Mouse (Mus musculus) brown adipose tissue, adult 24 weeks (tissue): ENCODE data around the gene Ly6g5b. TPM values are rescaled to one million over a fixed set of nuclear protein-coding genes. Genes with fewer than 3 reads are reported as not detected.
A peak's percentile ranks its signal among the peaks of the same experiment; 100 is the strongest.

Experiments
- H3K27ac ChIP-seq: fragments of 200-500 bp; replicated peaks from 2 replicates; pipeline ENCODE4 v1.5.1; 2012; ENCODE audit warnings: low read depth, mild to moderate bottlenecking, low read length
- H3K4me1 ChIP-seq: fragments of 200-500 bp; 2 replicates; pipeline ENCODE4 v1.6.1; 2012; ENCODE audit warnings: low read length, mixed read lengths; ENCODE audit not compliant: control insufficient read depth, insufficient read depth, insufficient read length
- H3K4me3 ChIP-seq: fragments of 200-500 bp; 2 replicates; pipeline ENCODE4 v1.5.1; 2012; ENCODE audit warnings: low read depth, mild to moderate bottlenecking, low read length, moderate library complexity; ENCODE audit not compliant: insufficient read depth
- polyA plus RNA-seq: library from polyadenylated mRNA; stranded (reverse); fragments of >200 nt; gene quantifications from 2 replicates; pipeline ENCODE4 v1.2.4, GENCODE M21; 2012; ENCODE audit not compliant: missing spikeins, insufficient read depth, insufficient read length

Ly6g5b gene
- polyA plus RNA-seq, 1 experiment, result not detected

DNA sequence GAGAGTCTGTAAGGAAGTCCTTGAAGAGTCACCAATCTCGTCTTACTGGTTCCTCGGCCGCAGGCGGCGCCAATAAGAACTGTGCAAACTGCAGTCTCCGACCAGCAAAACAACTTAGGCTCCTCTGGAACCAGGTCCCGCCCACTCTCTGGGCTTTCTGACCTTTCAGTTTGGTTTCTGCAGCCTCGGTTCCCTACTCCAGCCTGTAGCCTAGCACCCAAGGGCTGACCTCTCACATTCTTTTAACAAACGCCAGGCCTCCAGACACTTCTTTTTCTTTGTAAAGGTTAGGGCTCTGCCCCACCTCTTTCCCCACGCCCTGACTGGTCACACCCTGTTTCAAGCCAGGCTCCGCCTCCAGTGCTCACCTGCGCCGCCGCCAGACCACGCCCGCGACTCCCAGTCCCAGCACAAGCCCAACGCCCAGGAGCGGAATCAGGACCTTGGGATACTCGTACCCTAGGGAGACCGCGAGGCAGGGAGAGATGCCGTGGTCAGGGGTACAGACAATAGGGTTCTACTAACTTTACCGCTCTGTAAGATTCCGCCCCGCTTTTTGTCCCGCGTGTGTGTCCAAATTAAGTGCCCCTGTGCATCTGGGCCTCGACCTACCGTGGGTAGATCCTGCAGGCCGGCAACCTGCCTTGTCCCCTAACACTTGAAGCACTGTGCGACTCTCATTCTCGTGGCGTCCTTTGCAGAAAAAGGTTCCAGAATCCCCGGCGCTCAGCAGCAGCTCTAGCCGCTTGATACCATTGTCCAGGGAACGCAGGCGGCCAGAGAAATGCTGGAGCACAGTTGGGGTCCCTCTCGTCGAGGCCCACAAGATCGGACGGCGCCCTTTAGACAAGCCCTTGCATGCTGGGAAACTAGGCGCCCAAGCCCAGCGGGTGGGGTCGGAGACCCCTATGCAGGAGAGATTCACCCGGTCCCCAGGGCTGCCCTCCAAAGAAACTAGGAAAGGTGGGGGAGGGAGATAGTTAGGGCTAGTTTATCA, 50.0 kb downstream of the Ly6g5b start, which contains the start of gene Ly6g6c:
Gene Ly6g6c (plus strand): TSS at position 438 of the 997 bp plus-strand sequence.
- H3K4me1 ChIP-seq, result no peaks in the 10 kb centered on the region
- peak within 1 kb of the TSS; percentile 42 for H3K4me3 ChIP-seq
- H3K27ac ChIP-seq, result no peak within 1 kb of the TSS

GRCm38 (mm10) chr17:35064378-35064877, 50.8 kb downstream of the Ly6g5b start:
- Histone ChIP-seq H3K27ac (no peak overlapping the region), H3K4me3 (0 out of 2 replicates have a peak overlapping the region, but pooled peaks have one; percentile 42), H3K4me1 (no peaks in the 10 kb centered on the region)

Other genes with a start within 250 kb of the Ly6g5b start
- 3.0 and 3.3 TPM in 2 replicates for gene Zbtb12, start 235.9 kb downstream of the Ly6g5b start, polyA plus RNA-seq
- gene Gm20547, start 233.4 kb downstream of the Ly6g5b start, polyA plus RNA-seq, result not detected in 2 replicates
- gene C2, start 217.2 kb downstream of the Ly6g5b start, polyA plus RNA-seq, result 6.0 and 12.4 TPM in 2 replicates
- gene Ehmt2, start 217.0 kb downstream of the Ly6g5b start, polyA plus RNA-seq, result 27.4 and 30.6 TPM in 2 replicates
- gene Slc44a4, start 201.0 kb downstream of the Ly6g5b start, polyA plus RNA-seq, result not detected in 2 replicates
- gene Neu1, start 184.2 kb downstream of the Ly6g5b start, polyA plus RNA-seq, result 9.1 and 10.2 TPM in 2 replicates
- 5.2 and 26.8 TPM in 2 replicates for gene Hspa1b, start 156.2 kb downstream of the Ly6g5b start, polyA plus RNA-seq
- not detected in 2 replicates for gene Gm20481, start 145.5 kb downstream of the Ly6g5b start, polyA plus RNA-seq
- 6.3 and 18.9 TPM in 2 replicates for gene Hspa1a, start 143.3 kb downstream of the Ly6g5b start, polyA plus RNA-seq
- gene Hspa1l, start 142.7 kb downstream of the Ly6g5b start, polyA plus RNA-seq, result 0.48 and 0.71 TPM in 2 replicates
- 22.4 and 29.8 TPM in 2 replicates for gene Lsm2, start 133.6 kb downstream of the Ly6g5b start, polyA plus RNA-seq
- gene Vars, start 114.4 kb downstream of the Ly6g5b start, polyA plus RNA-seq, result 12.7 and 14.2 TPM in 2 replicates
- gene Vwa7, start 98.8 kb downstream of the Ly6g5b start, polyA plus RNA-seq, result not detected in 2 replicates
- gene Sapcd1, start 87.4 kb downstream of the Ly6g5b start, polyA plus RNA-seq, result not detected in 2 replicates
- gene Msh5, start 68.7 kb downstream of the Ly6g5b start, polyA plus RNA-seq, result not detected in 2 replicates
- 13.6 and 16.8 TPM in 2 replicates for gene Clic1, start 65.5 kb downstream of the Ly6g5b start, polyA plus RNA-seq
- gene Ddah2, start 56.4 kb downstream of the Ly6g5b start, polyA plus RNA-seq, result 9.4 and 11.6 TPM in 2 replicates
- not detected in 2 replicates for gene Ly6g6c, start 50.0 kb downstream of the Ly6g5b start, polyA plus RNA-seq
- not detected in 2 replicates for gene Mpig6b, start 49.2 kb downstream of the Ly6g5b start, polyA plus RNA-seq
- not detected in 2 replicates for gene Ly6g6e, start 38.5 kb downstream of the Ly6g5b start, polyA plus RNA-seq
- 3.0 TPM in 1 of 2 replicates, not detected in the other for gene Ly6g6d, start 37.4 kb downstream of the Ly6g5b start, polyA plus RNA-seq
- not detected in 2 replicates for gene Ly6g6f, start 29.8 kb downstream of the Ly6g5b start, polyA plus RNA-seq
- gene Abhd16a, start 26.2 kb downstream of the Ly6g5b start, polyA plus RNA-seq, result 43.3 and 44.8 TPM in 2 replicates
- not detected in 2 replicates for gene Ly6g5c, start 7.1 kb downstream of the Ly6g5b start, polyA plus RNA-seq
- gene Gpank1, start 6.0 kb upstream of the Ly6g5b start, polyA plus RNA-seq, result 7.9 and 12.8 TPM in 2 replicates
- gene Csnk2b, start 6.6 kb upstream of the Ly6g5b start, polyA plus RNA-seq, result 138 and 147 TPM in 2 replicates
- 12.8 and 17.2 TPM in 2 replicates for gene D17H6S53E, start 10.9 kb upstream of the Ly6g5b start, polyA plus RNA-seq
- not detected in 2 replicates for gene Apom, start 16.6 kb upstream of the Ly6g5b start, polyA plus RNA-seq
- gene Bag6, start 19.8 kb upstream of the Ly6g5b start, polyA plus RNA-seq, result 119 and 160 TPM in 2 replicates
- 42.9 and 81.7 TPM in 2 replicates for gene Prrc2a, start 49.5 kb upstream of the Ly6g5b start, polyA plus RNA-seq
- gene Aif1, start 60.6 kb upstream of the Ly6g5b start, polyA plus RNA-seq, result 10.5 and 14.3 TPM in 2 replicates
- 12.2 and 16.4 TPM in 2 replicates for gene Lst1, start 73.0 kb upstream of the Ly6g5b start, polyA plus RNA-seq
- not detected in 2 replicates for gene Ltb, start 79.0 kb upstream of the Ly6g5b start, polyA plus RNA-seq
- gene Tnf, start 86.6 kb upstream of the Ly6g5b start, polyA plus RNA-seq, result not detected in 2 replicates
- not detected in 2 replicates for gene Lta, start 89.9 kb upstream of the Ly6g5b start, polyA plus RNA-seq
- gene Gm16181, start 105.4 kb upstream of the Ly6g5b start, polyA plus RNA-seq, result not detected in 2 replicates
- 2.7 and 4.0 TPM in 2 replicates for gene Atp6v1g2, start 118.2 kb upstream of the Ly6g5b start, polyA plus RNA-seq
- 5.2 and 6.7 TPM in 2 replicates for gene Nfkbil1, start 120.4 kb upstream of the Ly6g5b start, polyA plus RNA-seq
- 50.5 and 57.9 TPM in 2 replicates for gene Ddx39b, start 126.3 kb upstream of the Ly6g5b start, polyA plus RNA-seq
- gene H2-D1, start 147.3 kb upstream of the Ly6g5b start, polyA plus RNA-seq, result 284 and 411 TPM in 2 replicates
- 0.40 TPM in 1 of 2 replicates, not detected in the other for gene H2-Q1, start 205.0 kb upstream of the Ly6g5b start, polyA plus RNA-seq
- not detected in 2 replicates for gene H2-Q2, start 226.8 kb upstream of the Ly6g5b start, polyA plus RNA-seq